Mouse (Mus musculus): ENCODE results near the gene Usp50. TPM values are rescaled to one million over a fixed set of nuclear protein-coding genes. Genes with fewer than 3 reads are reported as not detected.

Gene Usp50
- 1 to 10 TPM; 2.1 to 5.6 TPM for polyA plus RNA-seq (2017; shearing (Covaris generic))

DNA sequence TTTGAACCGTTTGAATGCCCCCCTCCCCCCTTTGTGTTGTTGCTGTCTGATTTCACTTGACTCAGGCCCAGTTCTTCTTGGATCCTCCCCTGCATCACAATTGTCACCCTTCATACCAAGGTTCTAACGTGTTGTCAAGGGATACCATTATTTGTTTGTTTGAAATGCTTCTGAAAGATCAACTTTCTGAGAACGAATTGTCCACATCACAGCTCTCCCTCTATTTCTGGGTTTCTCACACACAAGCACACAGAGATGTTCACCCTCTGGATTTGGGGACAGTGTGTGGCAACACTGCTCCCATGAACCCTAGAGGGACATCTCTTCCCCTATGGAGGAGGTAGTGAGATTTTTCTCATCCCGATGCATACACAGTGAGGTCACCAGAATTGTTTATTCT, at the start of gene Usp50:
Usp50 (minus strand) TSS at position 101 of the 400 bp plus-strand sequence.

DNA sequence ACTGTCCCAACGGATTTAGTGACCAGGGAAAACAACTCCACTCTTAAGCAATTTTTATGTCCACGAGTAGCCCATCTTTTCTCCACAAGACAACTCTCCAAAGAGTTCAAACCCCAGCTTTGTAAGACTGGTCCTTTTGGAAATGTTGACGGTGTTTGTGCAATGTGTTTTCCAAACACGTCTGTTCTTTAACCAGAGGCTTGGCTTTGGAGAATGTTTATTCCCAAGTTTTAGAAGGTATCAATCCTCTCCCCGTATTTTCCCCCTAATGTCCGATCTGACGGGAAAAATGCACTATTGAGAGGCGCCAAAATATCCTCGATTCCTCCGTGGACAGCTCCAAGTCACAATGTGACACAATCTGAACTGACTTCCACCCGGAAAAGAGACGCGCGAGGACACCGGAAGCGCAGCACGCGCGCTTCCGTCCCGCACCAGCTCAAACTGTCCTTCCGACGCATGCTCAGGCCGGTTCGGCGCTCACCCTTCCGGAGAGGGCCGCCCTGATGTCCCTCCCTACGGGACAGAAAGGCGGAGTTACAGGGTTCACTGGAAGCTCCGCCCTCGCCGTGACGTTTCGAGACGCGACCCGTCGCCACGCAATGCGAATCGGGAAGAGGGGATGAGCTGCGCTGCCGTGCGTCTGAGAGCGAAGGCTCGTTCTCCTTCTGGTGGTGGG, 76.4 kb downstream of the Usp50 start, which contains the start of gene Usp8:
Usp8 (plus strand) TSS at position 570 of the 679 bp plus-strand sequence.

DNA sequence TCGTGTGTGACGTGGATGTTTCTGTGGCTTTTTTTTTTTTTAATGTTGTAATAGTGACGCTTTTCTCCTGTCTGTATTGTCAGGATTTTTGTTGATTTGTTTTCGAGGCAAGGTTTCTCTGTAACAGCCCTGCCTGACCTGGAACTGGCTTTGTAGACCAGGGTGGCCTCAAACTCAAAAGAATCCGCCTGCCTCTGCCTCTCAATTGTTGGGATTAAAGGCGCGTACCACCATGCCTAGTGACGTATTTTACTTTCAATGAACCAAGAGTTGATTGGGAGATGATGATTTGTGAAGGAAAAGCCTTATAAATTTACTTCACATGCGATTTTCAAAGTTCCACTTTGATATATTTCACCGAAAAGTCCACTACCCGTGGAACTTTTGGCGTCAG, 107.2 kb downstream of the Usp50 start, which contains the start of gene Gabpb1:
Gabpb1 (minus strand) TSS at position 216 of the 394 bp plus-strand sequence.

Other genes with a start within 250 kb of the Usp50 start
- under 1 TPM; 0.31 to 0.76 TPM for gene Slc27a2, start 231.1 kb downstream of the Usp50 start, polyA plus RNA-seq (2017; shearing (Covaris generic))
- gene Hdc, start 164.2 kb downstream of the Usp50 start, polyA plus RNA-seq (2017; shearing (Covaris generic)), result 1 to 10 TPM in 1 of 2 experiments, under 1 TPM in 1; 0.51 to 3.6 TPM
- 10 to 100 TPM; 72.0 to 72.3 TPM for gene Gabpb1, start 107.1 kb downstream of the Usp50 start, polyA plus RNA-seq (2017; shearing (Covaris generic))
- gene Usp8, start 76.1 kb downstream of the Usp50 start, polyA plus RNA-seq (2017; shearing (Covaris generic)), result 10 to 100 TPM; 47.0 to 56.6 TPM
- gene Trpm7, start 92.8 kb upstream of the Usp50 start, polyA plus RNA-seq (2017; shearing (Covaris generic)), result 10 to 100 TPM; 57.2 to 63.8 TPM
- 10 to 100 TPM; 50.3 to 52.6 TPM for gene Sppl2a, start 149.8 kb upstream of the Usp50 start, polyA plus RNA-seq (2017; shearing (Covaris generic))
- 10 to 100 TPM; 12.2 to 13.8 TPM for gene Ap4e1, start 225.2 kb upstream of the Usp50 start, polyA plus RNA-seq (2017; shearing (Covaris generic))